Mouse (Mus musculus) T-helper 2 cell (primary cell): ENCODE results near the gene Gm47996.

Source experiments
- in situ Hi-C: fragments of 300-600 bp; cut with MboI, MseI; formaldehyde crosslinking; loops from one replicate; pipeline ENCODE4 v1.15.1; 2025; ENCODE audit warnings: high pct_unique_total_duplicates

The Gm47996 gene

DNA sequence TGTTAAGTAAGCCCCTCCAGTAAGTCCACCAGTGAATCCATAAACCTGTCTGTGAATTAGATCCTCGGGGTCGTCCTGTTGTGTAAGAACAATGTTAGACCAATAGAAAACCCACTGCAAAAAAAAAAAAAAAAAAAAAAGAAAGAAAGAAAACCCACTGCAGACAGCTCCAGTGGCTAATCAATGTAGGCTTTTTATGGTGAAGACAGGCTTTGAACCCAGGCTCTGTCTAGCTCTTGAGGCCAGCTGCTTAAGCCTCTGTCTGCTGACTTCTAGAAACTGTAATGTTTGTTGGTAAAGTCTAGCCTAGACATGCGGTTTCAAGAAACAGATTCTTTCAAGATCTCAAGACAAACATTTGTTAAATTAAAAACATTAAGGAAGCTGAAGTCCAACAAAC is 40.2 kb downstream of the Gm47996 start:
- in situ Hi-C loops, result no loop called here

DNA sequence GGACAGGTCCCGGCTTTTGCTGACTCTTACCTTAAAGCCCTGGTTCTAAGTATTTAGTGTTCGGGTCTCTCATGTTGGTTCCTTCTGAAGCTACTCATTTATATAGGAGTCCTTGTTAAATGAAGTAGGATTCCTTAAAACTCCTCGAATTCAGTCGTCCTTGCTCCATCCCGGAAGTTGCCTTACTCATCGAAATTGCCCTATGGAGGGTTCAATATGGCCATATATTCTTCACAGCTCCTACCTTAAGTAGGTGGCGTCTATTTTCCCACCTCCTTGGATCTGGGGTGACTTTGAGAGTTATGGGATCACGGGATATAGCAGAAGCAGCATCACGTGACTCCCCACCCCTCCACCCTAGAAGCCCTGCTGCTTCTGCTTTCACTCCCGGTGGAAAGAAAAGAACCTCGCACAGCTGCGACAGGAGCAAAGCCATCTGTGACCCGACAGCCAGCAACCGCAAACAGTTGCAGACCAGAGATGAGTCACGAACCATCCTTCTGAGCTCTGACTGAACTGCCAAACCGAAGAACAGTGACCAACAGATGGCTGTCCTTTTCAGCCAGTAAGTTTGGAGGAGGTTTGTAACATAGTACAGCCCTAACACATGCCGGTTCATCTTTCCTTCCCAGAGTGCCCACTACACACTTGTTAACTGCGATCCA is 40.7 kb downstream of the Gm47996 start:
- in situ Hi-C loops, result no loop called here

DNA sequence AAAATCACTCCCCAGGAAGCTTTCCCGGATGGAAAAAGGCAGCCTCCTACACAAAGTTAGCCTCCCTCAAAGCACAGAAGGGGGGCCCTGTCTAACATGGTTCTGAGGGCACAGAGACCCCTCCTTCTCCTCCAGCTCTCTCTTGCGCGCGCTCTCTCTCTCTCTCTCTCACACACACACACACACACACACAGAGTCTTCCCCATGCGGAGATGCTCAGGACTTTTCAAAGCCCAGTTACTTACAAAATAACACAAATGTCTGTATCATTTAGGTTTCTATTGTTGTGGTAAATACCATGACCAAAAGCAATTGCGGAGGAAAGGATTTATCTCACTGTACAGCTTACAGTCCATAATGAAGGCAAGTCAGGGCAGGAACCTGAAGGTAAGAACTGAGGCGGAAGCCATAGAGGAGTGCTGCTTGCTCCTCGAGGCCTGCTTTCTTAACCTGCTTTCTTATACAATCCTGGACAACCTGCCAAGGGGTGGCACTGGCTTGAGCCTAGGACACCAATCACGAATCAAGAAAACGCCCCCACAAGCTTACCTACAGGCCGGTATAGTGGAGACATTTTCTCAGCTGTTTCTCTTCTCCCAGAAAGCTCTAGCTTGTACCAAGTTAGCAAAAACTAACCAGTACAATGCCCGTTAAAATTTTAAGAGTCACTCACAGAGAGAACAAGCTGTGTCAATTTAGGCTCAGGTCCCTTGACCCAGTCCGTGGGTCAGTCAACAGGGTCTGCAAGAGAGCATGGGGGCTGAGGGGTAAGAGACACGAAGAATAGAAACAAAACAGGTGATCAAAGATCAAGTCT is 41.5 kb downstream of the Gm47996 start:
- in situ Hi-C loops, result no loop called here

DNA sequence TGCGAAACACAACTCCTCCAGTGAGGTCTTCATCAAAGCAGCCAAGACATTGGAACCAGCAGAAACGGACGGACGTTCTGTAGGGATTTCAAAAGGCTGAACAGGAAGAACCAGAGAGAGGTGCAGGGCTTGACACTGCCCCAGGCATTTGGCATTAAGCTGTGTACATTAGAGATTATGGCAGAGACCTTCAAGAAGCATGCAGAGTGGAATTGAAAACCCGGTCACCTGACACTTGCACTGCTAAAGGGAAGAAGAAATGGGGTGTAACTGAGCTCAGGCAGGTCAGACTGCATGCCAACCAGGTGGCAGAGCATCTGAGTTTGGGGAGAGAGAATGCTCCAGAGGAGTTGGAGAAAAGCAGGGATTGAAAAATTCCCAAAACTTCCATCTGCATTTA is 45.5 kb downstream of the Gm47996 start:
- in situ Hi-C loops, result no loop called here

DNA sequence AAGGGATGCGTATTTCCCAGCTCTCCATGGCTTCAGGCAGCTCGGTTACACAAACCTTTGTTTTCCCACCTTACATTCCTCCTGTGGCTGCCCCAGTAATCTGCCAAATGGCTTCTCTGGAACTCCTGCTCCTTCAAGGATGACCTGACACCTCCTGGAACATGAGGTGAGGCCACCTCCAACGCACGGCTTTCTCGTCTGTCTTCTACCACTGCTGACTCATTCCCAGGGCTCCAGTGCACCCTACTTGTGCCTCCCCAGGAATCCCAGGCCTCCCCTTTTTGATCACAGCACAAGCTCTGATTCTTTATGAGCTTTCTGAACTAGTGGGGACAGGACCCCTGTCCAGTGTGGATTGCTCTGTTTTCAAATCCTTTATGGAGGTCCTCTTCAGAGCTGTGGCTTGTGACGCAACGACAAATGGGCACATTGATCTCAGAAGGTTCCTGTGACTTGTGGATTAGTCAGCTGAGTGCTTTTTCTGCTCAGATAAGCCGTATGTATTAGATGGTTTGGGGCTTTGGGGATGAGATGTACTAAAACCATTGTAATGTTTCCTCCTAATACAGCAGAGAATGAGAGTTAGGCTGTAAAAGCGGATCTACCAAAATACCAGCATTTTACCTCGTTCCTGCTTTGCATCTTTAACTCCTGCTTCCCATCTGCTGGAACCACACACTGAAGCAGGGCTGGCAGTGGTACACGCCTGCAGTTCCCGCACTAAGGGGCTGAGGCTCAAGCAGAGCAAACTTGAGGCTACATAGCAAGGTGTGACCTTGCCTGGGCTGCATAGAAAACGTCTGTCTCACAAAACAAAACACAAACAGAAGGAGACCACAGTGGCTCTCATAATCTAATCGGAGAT is 48.4 kb downstream of the Gm47996 start:
- in situ Hi-C loops, result no loop called here

DNA sequence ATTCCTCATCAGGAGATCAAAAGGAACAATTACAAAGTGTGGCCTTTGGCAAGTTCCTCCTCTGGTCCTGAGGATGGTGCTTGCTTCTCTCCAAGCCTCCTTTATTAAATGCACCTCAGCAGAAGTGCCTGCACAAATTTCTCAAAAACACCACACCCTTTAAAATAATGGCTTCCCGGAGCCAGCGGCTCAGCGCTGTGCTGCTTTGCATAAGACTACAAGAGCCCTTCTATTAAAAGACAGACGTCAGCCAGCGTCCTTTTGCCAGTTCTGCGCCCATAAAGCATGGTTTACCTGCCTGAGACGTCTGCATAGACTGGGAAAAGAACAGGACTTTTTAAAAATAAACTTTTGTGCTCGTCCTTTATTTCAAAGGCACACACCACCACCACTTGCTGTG is 49.1 kb downstream of the Gm47996 start:
- in situ Hi-C loops, result no loop called here
